Mouse (Mus musculus) spleen, postnatal 14 days (tissue): ENCODE results near the gene Zfp874a.
"Not testable (repeated sequence)": the region's sequence is repeated elsewhere in the genome, so short reads cannot be mapped to it uniquely, and the experiment has no call there.

Experiments
- DNase-seq, 2 experiments: peaks; one replicate each; pipeline ENCODE4 v3.0.0; 2021 to 2022; ENCODE audit warnings: low spot score in 2 of 2

Gene Zfp874a

GRCm38 (mm10) chr13:67451172-67452020 lies at the start of gene Zfp874a:
Zfp874a (minus strand) TSS chr13:67451624.
- DNase-seq: peak; percentile 71 to 82

DNA sequence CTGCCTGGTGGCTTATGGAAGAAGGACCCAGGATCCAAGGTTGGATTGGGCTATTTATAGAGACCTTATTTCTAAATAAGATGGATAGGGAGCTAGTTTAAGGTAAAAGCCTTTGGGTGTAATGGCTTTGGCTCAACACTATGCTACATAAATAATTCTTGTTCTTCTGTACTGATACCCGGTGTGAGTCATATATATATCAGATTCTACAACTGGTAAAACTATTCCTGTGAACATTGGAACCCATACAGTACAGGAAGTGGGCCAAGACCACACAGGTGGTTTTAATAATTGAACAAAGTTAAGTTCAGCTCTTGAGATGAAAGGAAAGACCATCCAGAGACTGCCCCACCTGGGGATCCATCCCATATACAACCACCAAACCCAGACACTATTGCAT lies 49.5 kb upstream of the Zfp874a start:
- DNase-seq: no peak

- DNase-seq: peak; percentile 39 to 67
Observed at GRCm38 (mm10) chr13:67500084-67500719, 48.8 kb upstream of the Zfp874a start, which contains the start of gene Zfp58. Zfp58 (minus strand) TSS chr13:67500555.

DNA sequence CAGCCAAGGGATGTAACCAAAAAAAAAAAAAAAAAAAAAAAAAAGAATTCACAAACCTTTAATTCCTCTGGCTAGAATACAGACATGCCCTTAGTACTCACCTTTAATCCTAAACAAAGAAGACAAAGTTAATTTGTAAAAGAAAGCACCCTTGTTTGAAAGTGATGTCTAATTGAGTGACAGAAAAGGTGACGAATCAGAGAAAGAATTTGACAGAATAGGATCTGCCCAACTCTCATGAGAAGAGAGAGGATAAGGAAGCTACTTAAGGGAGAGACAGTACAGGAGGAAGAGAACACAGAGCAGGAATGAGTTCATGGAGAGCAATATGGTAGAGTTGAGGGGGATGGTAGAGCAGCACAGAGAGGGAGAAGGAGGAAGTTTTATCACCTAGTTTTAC lies 44.2 kb upstream of the Zfp874a start:
- no peak for DNase-seq

- no peak for DNase-seq
Observed at GRCm38 (mm10) chr13:67484424-67484811, 33.0 kb upstream of the Zfp874a start.

GRCm38 (mm10) chr13:67483625-67484423 lies 32.4 kb upstream of the Zfp874a start, which contains the start of gene Zfp874b:
Zfp874b (minus strand) TSS chr13:67484258.
- peak; percentile 66 to 82 for DNase-seq

DNA sequence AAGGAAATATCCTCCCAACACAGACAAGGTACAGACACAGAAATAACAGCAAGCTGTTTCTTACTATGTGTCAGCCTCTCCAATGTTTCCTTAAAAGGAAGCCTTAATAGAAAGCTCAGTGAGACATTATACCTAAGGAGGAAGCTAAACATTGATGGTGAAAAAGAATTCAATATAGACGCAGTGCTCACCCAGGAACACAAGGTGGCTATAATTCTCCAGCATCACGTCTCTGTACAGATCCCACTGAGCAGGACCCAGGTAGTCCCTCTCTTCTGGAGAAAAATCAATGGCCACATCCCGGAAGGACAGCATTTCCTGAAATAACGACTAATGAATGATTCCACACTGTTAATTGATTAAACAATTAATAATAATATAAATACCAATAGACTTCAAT lies 30.1 kb upstream of the Zfp874a start:
- no peak for DNase-seq

GRCm38 (mm10) chr13:67469274-67469673 lies 17.9 kb upstream of the Zfp874a start:
- no peak for DNase-seq

DNA sequence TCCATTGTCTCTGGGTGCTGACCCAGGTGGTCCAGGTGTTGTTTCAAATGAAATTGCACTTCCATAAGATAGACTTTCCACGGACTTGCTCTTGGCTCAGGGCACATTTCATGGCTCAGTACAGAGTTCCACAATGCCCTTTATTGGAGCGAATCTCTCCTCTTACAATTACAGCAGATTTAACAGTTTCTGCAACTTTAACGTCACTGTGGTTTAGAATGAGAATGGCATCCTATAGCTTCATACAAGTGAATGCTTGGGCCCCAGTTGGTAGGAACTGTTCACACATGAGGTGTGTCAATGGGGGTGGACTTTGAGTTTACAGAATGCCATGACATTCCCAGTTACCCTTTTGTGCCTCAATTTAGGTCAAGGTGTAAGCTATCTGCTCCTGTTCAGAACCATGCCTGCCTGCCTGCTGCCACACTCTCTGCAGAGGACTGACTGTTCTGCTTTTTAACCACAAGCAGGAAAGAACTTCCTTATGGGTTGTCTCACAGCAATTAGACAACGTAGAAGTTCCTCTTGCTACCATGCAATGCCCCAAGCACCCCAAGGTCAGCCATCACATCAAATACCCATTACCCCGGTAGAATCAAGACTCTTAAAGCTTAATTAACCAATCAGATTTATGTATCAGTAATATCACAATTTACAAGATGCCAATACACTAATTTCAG lies 12.2 kb upstream of the Zfp874a start:
- DNase-seq: not testable (repeated sequence)

DNA sequence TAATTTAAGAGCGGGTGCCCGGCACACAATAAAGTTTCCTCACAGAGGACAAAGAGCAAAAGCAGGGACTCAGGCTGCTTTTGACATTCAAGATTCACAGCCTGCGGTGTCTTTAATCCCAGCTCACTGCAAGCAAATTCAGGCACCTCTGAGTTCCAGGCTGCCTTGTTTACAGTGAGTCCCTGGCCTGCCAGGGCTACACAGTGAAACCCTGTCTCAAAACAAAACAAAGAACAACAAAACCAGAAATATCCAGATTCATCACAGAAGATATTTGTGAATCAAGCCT lies 541 bp upstream of the Zfp874a start:
- no peak for DNase-seq

DNA sequence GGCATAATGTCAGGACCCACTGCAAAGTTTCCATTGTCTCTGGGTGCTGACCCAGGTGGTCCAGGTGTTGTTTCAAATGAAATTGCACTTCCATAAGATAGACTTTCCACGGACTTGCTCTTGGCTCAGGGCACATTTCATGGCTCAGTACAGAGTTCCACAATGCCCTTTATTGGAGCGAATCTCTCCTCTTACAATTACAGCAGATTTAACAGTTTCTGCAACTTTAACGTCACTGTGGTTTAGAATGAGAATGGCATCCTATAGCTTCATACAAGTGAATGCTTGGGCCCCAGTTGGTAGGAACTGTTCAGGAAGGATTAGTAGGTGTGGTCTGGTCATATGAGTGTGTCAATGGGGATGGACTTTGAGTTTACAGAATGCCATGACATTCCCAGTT lies 14.3 kb downstream of the Zfp874a start:
- DNase-seq: not testable (repeated sequence)

GRCm38 (mm10) chr13:67428116-67428515 lies 23.3 kb downstream of the Zfp874a start:
- no peak for DNase-seq

- not testable (repeated sequence) for DNase-seq
Observed at GRCm38 (mm10) chr13:67425699-67426098, 25.7 kb downstream of the Zfp874a start.

DNA sequence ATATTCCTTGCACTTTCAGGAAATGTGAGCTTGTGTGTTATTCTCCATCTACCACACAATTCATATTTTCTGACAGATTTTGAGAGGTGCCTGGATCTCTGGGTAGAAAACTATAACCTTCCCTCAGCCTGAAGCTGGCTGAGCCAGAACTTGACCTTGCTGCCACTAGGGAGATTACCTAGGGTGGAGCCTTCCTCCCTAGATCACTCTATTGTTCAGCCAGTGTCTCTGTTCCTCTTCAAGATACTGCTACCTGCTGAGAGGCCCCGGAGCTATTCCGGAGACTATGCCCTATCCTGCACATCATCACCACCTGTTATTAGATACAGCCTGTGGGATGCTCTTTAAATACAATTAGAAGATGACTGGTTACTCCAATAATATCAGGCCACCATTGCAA lies 28.9 kb downstream of the Zfp874a start:
- DNase-seq: not testable (repeated sequence)

DNA sequence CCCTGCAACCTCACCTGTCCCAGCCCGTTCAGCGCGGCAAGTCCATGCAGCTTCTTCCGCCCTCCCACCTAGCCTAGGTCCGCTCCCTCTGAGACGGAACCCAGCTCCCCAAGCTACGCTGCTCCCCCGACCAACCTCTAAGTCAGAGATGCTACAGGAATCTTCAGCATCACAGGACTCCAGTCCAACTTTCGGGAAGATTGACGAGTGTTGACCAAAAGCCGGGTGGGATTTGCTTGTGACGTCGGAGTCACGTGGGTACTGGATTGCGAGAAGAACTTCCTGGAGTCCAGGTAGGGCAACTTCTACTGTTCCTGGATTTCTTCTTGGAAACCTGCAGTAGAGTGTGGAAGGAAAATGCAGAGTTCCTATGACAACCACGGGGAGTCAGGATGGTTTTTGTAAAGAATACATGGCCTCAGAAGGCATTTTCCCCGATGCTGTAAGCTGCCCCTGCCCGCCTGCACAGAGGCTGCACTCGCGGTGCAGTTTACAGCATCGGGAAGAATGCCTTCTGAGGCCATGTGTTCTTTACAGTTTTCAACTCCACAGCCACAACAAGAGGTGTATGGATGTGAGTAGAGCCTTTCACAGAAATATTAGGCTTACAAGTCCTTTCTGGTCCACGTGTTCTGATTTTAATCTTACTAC lies 30.1 kb downstream of the Zfp874a start, which contains the start of gene Zfp459:
Zfp459 (minus strand) TSS at position 212 of the 651 bp plus-strand sequence.
- DNase-seq: peak in 1 of 2 experiments; percentile 4

GRCm38 (mm10) chr13:67420558-67421206 lies 30.7 kb downstream of the Zfp874a start:
- DNase-seq: no peak

DNA sequence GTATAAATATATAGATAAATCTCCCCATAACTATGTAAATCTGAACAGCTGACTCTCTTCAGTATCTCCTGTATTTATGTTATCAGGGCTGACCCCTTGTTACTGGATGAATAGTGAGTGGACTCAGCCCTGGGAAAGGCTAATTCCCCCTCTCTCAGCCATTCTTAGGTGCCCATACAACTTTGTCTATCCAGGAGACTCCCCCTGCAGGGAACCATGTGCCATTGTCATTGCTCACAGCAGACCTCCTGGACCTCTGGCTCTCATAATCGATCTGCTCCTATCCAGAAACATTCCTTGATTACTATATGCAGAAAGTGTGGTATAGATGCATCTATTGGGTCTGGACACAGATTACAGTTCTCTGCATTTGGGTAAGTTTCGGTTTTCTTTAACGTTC lies 34.6 kb downstream of the Zfp874a start:
- DNase-seq: no peak

GRCm38 (mm10) chr13:67415759-67416158 lies 35.7 kb downstream of the Zfp874a start:
- DNase-seq: no peak

GRCm38 (mm10) chr13:67413634-67414033 lies 37.8 kb downstream of the Zfp874a start:
- DNase-seq: not testable (repeated sequence)

DNA sequence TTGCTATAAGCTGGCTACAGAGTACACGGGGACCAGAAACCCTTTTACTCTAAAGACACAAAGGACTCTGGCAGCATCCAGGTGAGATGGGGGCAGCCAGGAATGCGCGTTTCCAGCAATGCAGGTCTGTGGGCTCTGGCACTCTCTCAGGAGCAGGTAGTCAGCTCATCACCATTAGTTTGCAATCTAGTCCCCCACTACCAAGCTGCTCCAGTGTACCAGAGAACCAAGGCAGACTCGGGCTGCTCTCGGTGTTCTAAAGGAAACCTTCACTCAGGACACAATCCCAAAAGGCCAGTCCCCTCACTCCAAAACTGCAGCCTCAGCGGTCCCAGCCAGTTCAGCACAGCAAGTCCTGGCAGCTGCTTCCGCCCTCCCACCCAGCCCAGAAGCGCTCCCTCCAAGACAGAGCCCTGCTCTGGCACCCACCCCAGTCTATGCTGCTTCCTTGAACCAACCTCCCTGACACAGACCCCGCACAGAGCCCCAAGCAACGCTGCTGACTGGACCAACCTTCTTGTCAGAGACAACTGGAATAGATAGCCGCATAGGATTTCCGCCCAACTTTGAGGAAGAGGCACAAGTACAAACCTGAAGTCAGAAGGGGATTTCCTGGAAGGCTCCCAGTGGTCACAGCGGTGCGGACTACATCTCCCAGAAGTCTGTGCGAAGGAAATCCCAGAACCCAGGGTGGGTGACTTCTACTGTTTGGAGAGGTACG lies 52.1 kb downstream of the Zfp874a start, which contains the start of gene Zfp429:
Zfp429 (minus strand) TSS at position 637 of the 721 bp plus-strand sequence.
- DNase-seq: peak; percentile 20 to 34
